Mouse (Mus musculus) intestine, embryonic 14.5 days (tissue): ENCODE measurements around the gene Hoxa6. TPM values are rescaled to one million over a fixed set of nuclear protein-coding genes. Genes with fewer than 3 reads are reported as not detected.

ENCODE experiments used
- ATAC-seq: fragments of 200-750 bp; cut with Nextera tagmentation; replicated peaks from 2 replicates; pipeline ENCODE4 v1.8.0; 2017; ENCODE audit warnings: low read depth, moderate number of reproducible peaks, moderate TSS enrichment, moderate library complexity; ENCODE audit not compliant: low FRiP score, low TSS enrichment
- DNase-seq: peaks from one replicate; pipeline ENCODE4 v3.0.0-alpha.2; 2018; ENCODE audit warnings: low spot score
- H3K27ac ChIP-seq: fragments of 300-500 bp; sonication (generic); 2 replicates; pipeline ENCODE4 v1.5.1; 2014; ENCODE audit warnings: low read depth, mild to moderate bottlenecking, control low read depth
- H3K27me3 ChIP-seq: fragments of 300-500 bp; sonication (generic); replicated peaks from 2 replicates; pipeline ENCODE4 v1.6.1; 2014; ENCODE audit warnings: low read length, control low read depth; ENCODE audit not compliant: control insufficient read depth, insufficient read depth
- H3K36me3 ChIP-seq: fragments of 300-500 bp; sonication (generic); 2 replicates; pipeline ENCODE4 v1.6.1; 2014; ENCODE audit warnings: low read length, control low read depth; ENCODE audit not compliant: control insufficient read depth, insufficient read depth
- H3K4me1 ChIP-seq: fragments of 300-500 bp; sonication (generic); replicated peaks from 2 replicates; pipeline ENCODE4 v1.6.1; 2014; ENCODE audit warnings: low read length, control low read depth, mixed read lengths; ENCODE audit not compliant: control insufficient read depth, insufficient read depth
- H3K4me2 ChIP-seq: fragments of 300-500 bp; sonication (generic); 2 replicates; pipeline ENCODE4 v1.6.1; 2014; ENCODE audit warnings: low read length
- H3K4me3 ChIP-seq: fragments of 300-500 bp; sonication (generic); 2 replicates; pipeline ENCODE4 v1.5.1; 2014; ENCODE audit warnings: low read depth, low read length, control low read depth, mixed read lengths
- H3K9ac ChIP-seq: fragments of 300-500 bp; sonication (generic); 2 replicates; pipeline ENCODE4 v1.6.1; 2014; ENCODE audit warnings: mild to moderate bottlenecking, low read length
- H3K9me3 ChIP-seq: fragments of 300-500 bp; sonication (generic); 2 replicates; pipeline ENCODE4 v1.6.1; 2016; ENCODE audit warnings: low read length, control low read depth; ENCODE audit not compliant: control insufficient read depth
- WGBS: fragments of 180-500 bp; shearing (Covaris S2); extraction: QIAGEN DNeasy Blood & Tissue Kit; methylation state at CpG from one replicate; pipeline ENCODE4 v1.1.7; 2014; 5-methylcytosine and 5-hydroxymethylcytosine counted together
- polyA plus RNA-seq: library from polyadenylated mRNA; unstranded; fragments of >200 nt; fragmentation: Nextera tagmentation; extraction: Ambion mirVana; gene quantifications from 2 replicates; pipeline ENCODE4 v1.2.1, GENCODE M21; 2014

The Hoxa6 gene
- polyA plus RNA-seq, 1 experiment from 2014 or later: 2.5 TPM

GRCm38 (mm10) chr6:52165441-52166370 lies 42.8 kb downstream of the Hoxa6 start:
- Histone ChIP-seq H3K9ac (peak overlapping the region; percentile 87), H3K9me3 (no peaks in the 10 kb centered on the region), H3K4me3 (peak overlapping the region; percentile 59), H3K27me3 (0 out of 2 replicates have a peak, but pooled peaks cover 8% of the 10 kb centered on the region), H3K36me3 (peaks cover 4% of the 10 kb centered on the region; the same call in 1 of the 2 replicates), H3K4me2 (peak overlapping the region; percentile 70), H3K4me1 (peaks cover 38% of the 10 kb centered on the region), H3K27ac (peak overlapping the region; percentile 95)
- ATAC-seq: no peak
- WGBS: 15% methylated on average over 28 of the region's 28 CpGs
- DNase-seq: peak; percentile 80

- Histone ChIP-seq H3K9ac (peak within 1 kb of the TSS; percentile 87), H3K36me3 (peaks cover 4% of the 10 kb centered on the region; the same call in 1 of the 2 replicates), H3K4me3 (peak within 1 kb of the TSS; percentile 59), H3K9me3 (no peaks in the 10 kb centered on the region), H3K27ac (peak within 1 kb of the TSS; percentile 95), H3K4me1 (peaks cover 38% of the 10 kb centered on the region), H3K27me3 (0 out of 2 replicates have a peak, but pooled peaks cover 8% of the 10 kb centered on the region), H3K4me2 (peak within 1 kb of the TSS; percentile 70)
- 10% methylated on average over 25 of the region's 25 CpGs for WGBS
- ATAC-seq (no peak), DNase-seq (peak; percentile 82)
Observed at GRCm38 (mm10) chr6:52164626-52165440, 43.7 kb downstream of the Hoxa6 start, which contains the start of gene Hoxa2. TSS of gene Hoxa2 (minus strand) at chr6:52164831.

GRCm38 (mm10) chr6:52164051-52164625 lies 44.4 kb downstream of the Hoxa6 start:
- no peaks in the 10 kb centered on the region for H3K9me3 ChIP-seq
- peak overlapping the region; percentile 87 for H3K9ac ChIP-seq
- peak overlapping the region; percentile 59 for H3K4me3 ChIP-seq
- peak overlapping the region; percentile 95 for H3K27ac ChIP-seq
- 4% methylated on average over 39 of the region's 39 CpGs for WGBS
- H3K36me3 ChIP-seq: peaks cover 4% of the 10 kb centered on the region; the same call in 1 of the 2 replicates
- H3K4me1 ChIP-seq: peaks cover 44% of the 10 kb centered on the region
- ATAC-seq (0 out of 2 replicates have a peak, but pooled peaks have one; percentile 9), DNase-seq (peak; percentile 83)
- H3K4me2 ChIP-seq: peak overlapping the region; percentile 70
- 0 out of 2 replicates have a peak, but pooled peaks cover 8% of the 10 kb centered on the region for H3K27me3 ChIP-seq

- Histone ChIP-seq H3K9ac (peak overlapping the region; percentile 87), H3K4me2 (peak overlapping the region; percentile 70), H3K4me3 (peak overlapping the region; percentile 59), H3K4me1 (peaks cover 43% of the 10 kb centered on the region), H3K36me3 (peaks cover 4% of the 10 kb centered on the region; the same call in 1 of the 2 replicates), H3K27me3 (0 out of 2 replicates have a peak, but pooled peaks cover 8% of the 10 kb centered on the region), H3K27ac (peak overlapping the region; percentile 95), H3K9me3 (no peaks in the 10 kb centered on the region)
- 24% methylated on average over 17 of the region's 17 CpGs for WGBS
- DNase-seq (peak; percentile 84), ATAC-seq (0 out of 2 replicates have a peak, but pooled peaks have one; percentile 7)
Observed at GRCm38 (mm10) chr6:52163366-52164031, 45.0 kb downstream of the Hoxa6 start.

GRCm38 (mm10) chr6:52162611-52163365 lies 45.7 kb downstream of the Hoxa6 start:
- Histone ChIP-seq H3K9me3 (no peaks in the 10 kb centered on the region), H3K4me3 (peak overlapping the region; percentile 59), H3K4me2 (peak overlapping the region; percentile 70), H3K27me3 (0 out of 2 replicates have a peak, but pooled peaks cover 3% of the 10 kb centered on the region), H3K9ac (peak overlapping the region; percentile 87), H3K36me3 (peaks cover 4% of the 10 kb centered on the region; the same call in 1 of the 2 replicates), H3K4me1 (peaks cover 38% of the 10 kb centered on the region), H3K27ac (peak overlapping the region; percentile 95)
- ATAC-seq (no peak), DNase-seq (peak; percentile 68)
- WGBS: 31% methylated on average over 14 of the region's 14 CpGs

GRCm38 (mm10) chr6:52162093-52162380 lies 46.5 kb downstream of the Hoxa6 start:
- peaks cover 42% of the 10 kb centered on the region for H3K4me1 ChIP-seq
- H3K9me3 ChIP-seq: no peaks in the 10 kb centered on the region
- peak overlapping the region; percentile 87 for H3K9ac ChIP-seq
- H3K4me3 ChIP-seq: peak overlapping the region; percentile 59
- DNase-seq (peak; percentile 69), ATAC-seq (no peak)
- 17% methylated on average over 1 of the region's 1 CpGs for WGBS
- peak overlapping the region; percentile 70 for H3K4me2 ChIP-seq
- peak overlapping the region; percentile 28 for H3K27ac ChIP-seq
- H3K27me3 ChIP-seq: peaks cover 9% of the 10 kb centered on the region
- H3K36me3 ChIP-seq: peaks cover 4% of the 10 kb centered on the region; the same call in 1 of the 2 replicates

- peak overlapping the region; percentile 93 for H3K27ac ChIP-seq
- ATAC-seq (no peak), DNase-seq (peak; percentile 16)
- H3K9ac ChIP-seq: peak overlapping the region; percentile 87
- peaks cover 4% of the 10 kb centered on the region; the same call in 1 of the 2 replicates for H3K36me3 ChIP-seq
- peak overlapping the region; percentile 59 for H3K4me3 ChIP-seq
- H3K4me2 ChIP-seq: peak overlapping the region; percentile 70
- WGBS: 14% methylated on average over 8 of the region's 8 CpGs
- peaks cover 13% of the 10 kb centered on the region for H3K27me3 ChIP-seq
- H3K9me3 ChIP-seq: no peaks in the 10 kb centered on the region
- peaks cover 44% of the 10 kb centered on the region for H3K4me1 ChIP-seq
Observed at GRCm38 (mm10) chr6:52161336-52162092, 47.0 kb downstream of the Hoxa6 start.
